Mouse (Mus musculus): ENCODE results near the gene Tmtc2. TPM values are rescaled to one million over a fixed set of nuclear protein-coding genes. Genes with fewer than 3 reads are reported as not detected.

Tmtc2 gene
- total RNA-seq, 1 experiment, result 0.89 TPM

- no peak for TF ChIP-seq ZC3H11A (IDR thresholded peaks at IDR 0.05; ENCODE audit: borderline replicate concordance, low read depth, low read length)
- TF ChIP-seq HCFC1 (IDR thresholded peaks at IDR 0.05; ENCODE audit: borderline replicate concordance, insufficient read depth, low read length), result no peak
- no peak for TF ChIP-seq ZNF384 (IDR thresholded peaks at IDR 0.05; ENCODE audit: low read depth, low read length)
- no peak for TF ChIP-seq MAFK (IDR thresholded peaks at IDR 0.05; ENCODE audit: insufficient read depth, low read depth, low read length)
- TF ChIP-seq CHD2 (IDR thresholded peaks at IDR 0.05; ENCODE audit: low read depth, low read length), result no peak
- no peak overlapping the region for H3K4me3 ChIP-seq (ENCODE audit: insufficient read depth in 1 of 2, low read depth in 1 of 2, low read length in 2 of 2, poor library complexity in 1 of 2, severe bottlenecking in 1 of 2)
- no peaks in the 10 kb centered on the region for H3K4me1 ChIP-seq (ENCODE audit: control insufficient read depth in 2 of 2, insufficient read depth in 2 of 2, low read length in 2 of 2, poor library complexity in 1 of 2)
- DNase-seq (ENCODE audit: low read depth, low spot score), result no peak
- H3K36me3 ChIP-seq (ENCODE audit: control insufficient read depth, insufficient read depth, low read length, poor library complexity, severe bottlenecking), result no peaks in the 10 kb centered on the region
- no peak overlapping the region for H3K9ac ChIP-seq (ENCODE audit: insufficient read depth, low read depth, low read length, poor library complexity, severe bottlenecking)
- no peaks in the 10 kb centered on the region for H3K9me3 ChIP-seq (ENCODE audit: control insufficient read depth, insufficient read depth, low read depth, low read length)
- in situ Hi-C loops (cut with MboI; ENCODE audit: low sequenced_read_pairs in 2 of 2, unreplicated experiment in 2 of 2), result no loop called here
- H3K27ac ChIP-seq (ENCODE audit: insufficient read depth, low read depth, low read length, poor library complexity, severe bottlenecking), result no peak overlapping the region
These were observed 151.1 kb downstream of the Tmtc2 start for GRCm38 (mm10) chr10:105423187-105423586.

GRCm38 (mm10) chr10:105417845-105418383 is 156.3 kb downstream of the Tmtc2 start:
- Histone ChIP-seq H3K4me1 (ENCODE audit: control insufficient read depth in 2 of 2, insufficient read depth in 2 of 2, low read length in 2 of 2, poor library complexity in 1 of 2) (no peaks in the 10 kb centered on the region), H3K27ac (ENCODE audit: insufficient read depth, low read depth, low read length, poor library complexity, severe bottlenecking) (no peak overlapping the region), H3K36me3 (ENCODE audit: control insufficient read depth, insufficient read depth, low read length, poor library complexity, severe bottlenecking) (no peaks in the 10 kb centered on the region), H3K9me3 (ENCODE audit: control insufficient read depth, insufficient read depth, low read depth, low read length) (no peaks in the 10 kb centered on the region), H3K9ac (ENCODE audit: insufficient read depth, low read depth, low read length, poor library complexity, severe bottlenecking) (no peak overlapping the region), H3K4me3 (ENCODE audit: insufficient read depth in 1 of 2, low read depth in 1 of 2, low read length in 2 of 2, poor library complexity in 1 of 2, severe bottlenecking in 1 of 2) (no peak overlapping the region)
- no peak for DNase-seq (ENCODE audit: low read depth, low spot score)
- in situ Hi-C loops (cut with MboI; ENCODE audit: low sequenced_read_pairs in 2 of 2, unreplicated experiment in 2 of 2), result no loop called here
- TF ChIP-seq ZC3H11A (IDR thresholded peaks at IDR 0.05; ENCODE audit: borderline replicate concordance, low read depth, low read length), result no peak
- TF ChIP-seq ZNF384 (IDR thresholded peaks at IDR 0.05; ENCODE audit: low read depth, low read length), result no peak
- TF ChIP-seq CHD2 (IDR thresholded peaks at IDR 0.05; ENCODE audit: low read depth, low read length), result no peak
- TF ChIP-seq HCFC1 (IDR thresholded peaks at IDR 0.05; ENCODE audit: borderline replicate concordance, insufficient read depth, low read length), result no peak
- no peak for TF ChIP-seq MAFK (IDR thresholded peaks at IDR 0.05; ENCODE audit: insufficient read depth, low read depth, low read length)

GRCm38 (mm10) chr10:105416601-105417000 is 157.7 kb downstream of the Tmtc2 start:
- Histone ChIP-seq H3K4me3 (ENCODE audit: insufficient read depth in 1 of 2, low read depth in 1 of 2, low read length in 2 of 2, poor library complexity in 1 of 2, severe bottlenecking in 1 of 2) (no peak overlapping the region), H3K36me3 (ENCODE audit: control insufficient read depth, insufficient read depth, low read length, poor library complexity, severe bottlenecking) (no peaks in the 10 kb centered on the region), H3K27ac (ENCODE audit: insufficient read depth, low read depth, low read length, poor library complexity, severe bottlenecking) (no peak overlapping the region), H3K9me3 (ENCODE audit: control insufficient read depth, insufficient read depth, low read depth, low read length) (no peaks in the 10 kb centered on the region), H3K4me1 (ENCODE audit: control insufficient read depth in 2 of 2, insufficient read depth in 2 of 2, low read length in 2 of 2, poor library complexity in 1 of 2) (no peaks in the 10 kb centered on the region), H3K9ac (ENCODE audit: insufficient read depth, low read depth, low read length, poor library complexity, severe bottlenecking) (no peak overlapping the region)
- TF ChIP-seq CHD2 (IDR thresholded peaks at IDR 0.05; ENCODE audit: low read depth, low read length) (no peak), ZC3H11A (IDR thresholded peaks at IDR 0.05; ENCODE audit: borderline replicate concordance, low read depth, low read length) (no peak), ZNF384 (IDR thresholded peaks at IDR 0.05; ENCODE audit: low read depth, low read length) (no peak), MAFK (IDR thresholded peaks at IDR 0.05; ENCODE audit: insufficient read depth, low read depth, low read length) (no peak), HCFC1 (IDR thresholded peaks at IDR 0.05; ENCODE audit: borderline replicate concordance, insufficient read depth, low read length) (no peak)
- DNase-seq (ENCODE audit: low read depth, low spot score), result no peak
- in situ Hi-C loops (cut with MboI; ENCODE audit: low sequenced_read_pairs in 2 of 2, unreplicated experiment in 2 of 2), result no loop called here

GRCm38 (mm10) chr10:105405856-105406527 is 168.3 kb downstream of the Tmtc2 start:
- no peak overlapping the region for H3K4me3 ChIP-seq (ENCODE audit: insufficient read depth in 1 of 2, low read depth in 1 of 2, low read length in 2 of 2, poor library complexity in 1 of 2, severe bottlenecking in 1 of 2)
- DNase-seq (ENCODE audit: low read depth, low spot score), result no peak
- H3K9ac ChIP-seq (ENCODE audit: insufficient read depth, low read depth, low read length, poor library complexity, severe bottlenecking), result no peak overlapping the region
- TF ChIP-seq MAFK (IDR thresholded peaks at IDR 0.05; ENCODE audit: insufficient read depth, low read depth, low read length) (no peak), HCFC1 (IDR thresholded peaks at IDR 0.05; ENCODE audit: borderline replicate concordance, insufficient read depth, low read length) (no peak), ZNF384 (IDR thresholded peaks at IDR 0.05; ENCODE audit: low read depth, low read length) (no peak), ZC3H11A (IDR thresholded peaks at IDR 0.05; ENCODE audit: borderline replicate concordance, low read depth, low read length) (no peak), CHD2 (IDR thresholded peaks at IDR 0.05; ENCODE audit: low read depth, low read length) (no peak)
- in situ Hi-C loops (cut with MboI; ENCODE audit: low sequenced_read_pairs in 2 of 2, unreplicated experiment in 2 of 2), result no loop called here
- H3K27ac ChIP-seq (ENCODE audit: insufficient read depth, low read depth, low read length, poor library complexity, severe bottlenecking), result no peak overlapping the region
- no peaks in the 10 kb centered on the region for H3K36me3 ChIP-seq (ENCODE audit: control insufficient read depth, insufficient read depth, low read length, poor library complexity, severe bottlenecking)
- 0 out of 4 replicates have a peak, but pooled peaks cover 0 to under 1% of the 10 kb centered on the region in 2 experiments for H3K4me1 ChIP-seq (ENCODE audit: control insufficient read depth in 2 of 2, insufficient read depth in 2 of 2, low read length in 2 of 2, poor library complexity in 1 of 2)
- no peaks in the 10 kb centered on the region for H3K9me3 ChIP-seq (ENCODE audit: control insufficient read depth, insufficient read depth, low read depth, low read length)

Measured in ES-E14 (cell line).